Mouse (Mus musculus): ENCODE results near the gene Umps. TPM values are rescaled to one million over a fixed set of nuclear protein-coding genes. Genes with fewer than 3 reads are reported as not detected.

Gene Umps
- polyA plus RNA-seq, 1 experiment from 2014 or later = 49.4 TPM

DNA sequence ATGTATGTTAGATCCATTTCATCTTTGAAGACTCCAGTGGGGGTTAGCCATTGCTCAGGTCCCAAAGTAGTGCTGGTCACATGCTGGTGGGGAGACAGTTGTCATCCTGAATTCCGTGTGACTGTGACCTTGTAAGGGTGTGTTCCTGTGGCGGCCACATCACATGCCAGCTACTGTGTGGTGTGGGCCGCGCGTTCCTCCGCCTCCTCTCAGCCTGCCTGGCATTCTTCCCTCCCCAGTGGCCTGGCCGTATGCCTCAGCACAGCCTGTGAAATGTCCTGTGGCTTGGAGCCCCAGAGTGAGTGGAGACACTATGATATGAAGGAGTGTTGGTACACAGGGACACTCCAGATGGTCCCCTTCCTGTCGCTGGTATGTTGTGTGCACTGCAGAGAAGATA lies 29.3 kb downstream of the Umps start:
- no peak for ATAC-seq
- Histone ChIP-seq H3K4me2 (ENCODE audit: low read depth, low read length) (no peak overlapping the region), H3K36me3 (ENCODE audit: control insufficient read depth, insufficient read depth, low read length) (no peaks in the 10 kb centered on the region), H3K9ac (ENCODE audit: low read depth, low read length) (no peak overlapping the region), H3K27ac (ENCODE audit: low read length) (no peak overlapping the region), H3K4me1 (ENCODE audit: control insufficient read depth, insufficient read depth, low read length) (peaks cover 33% of the 10 kb centered on the region), H3K9me3 (ENCODE audit: control insufficient read depth, low read length) (no peaks in the 10 kb centered on the region), H3K4me3 (ENCODE audit: low read length) (no peak overlapping the region), H3K27me3 (replicated peaks; ENCODE audit: control insufficient read depth, insufficient read depth, low read length) (no peaks in the 10 kb centered on the region)
- 82% methylated on average over 8 of the region's 8 CpGs for WGBS

DNA sequence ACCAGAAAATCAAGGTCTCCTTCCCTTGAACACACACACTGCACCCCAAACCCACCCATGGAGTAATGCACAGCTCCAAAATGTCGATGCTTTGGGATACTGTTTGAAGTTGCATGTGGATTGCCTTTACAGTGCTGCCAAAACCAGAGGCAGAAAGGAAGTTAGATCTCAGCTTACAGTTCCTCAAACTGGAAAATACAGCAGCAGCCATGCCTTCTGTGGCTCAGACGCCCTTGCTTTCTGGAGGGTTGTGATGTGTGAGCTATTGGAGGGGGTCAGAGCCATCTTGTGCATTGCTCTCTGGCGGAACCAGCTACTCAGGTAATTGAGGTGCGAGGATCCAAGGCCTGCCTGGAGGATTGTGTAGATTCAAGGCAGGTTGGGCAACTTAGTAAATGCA lies 30.0 kb downstream of the Umps start:
- Histone ChIP-seq H3K27ac (ENCODE audit: low read length) (no peak overlapping the region), H3K9ac (ENCODE audit: low read depth, low read length) (no peak overlapping the region), H3K4me1 (ENCODE audit: control insufficient read depth, insufficient read depth, low read length) (peaks cover 29% of the 10 kb centered on the region), H3K36me3 (ENCODE audit: control insufficient read depth, insufficient read depth, low read length) (no peaks in the 10 kb centered on the region), H3K4me3 (ENCODE audit: low read length) (no peak overlapping the region), H3K27me3 (replicated peaks; ENCODE audit: control insufficient read depth, insufficient read depth, low read length) (no peaks in the 10 kb centered on the region), H3K4me2 (ENCODE audit: low read depth, low read length) (no peak overlapping the region), H3K9me3 (ENCODE audit: control insufficient read depth, low read length) (no peaks in the 10 kb centered on the region)
- no peak for ATAC-seq
- WGBS = 83% methylated on average over 4 of the region's 4 CpGs

DNA sequence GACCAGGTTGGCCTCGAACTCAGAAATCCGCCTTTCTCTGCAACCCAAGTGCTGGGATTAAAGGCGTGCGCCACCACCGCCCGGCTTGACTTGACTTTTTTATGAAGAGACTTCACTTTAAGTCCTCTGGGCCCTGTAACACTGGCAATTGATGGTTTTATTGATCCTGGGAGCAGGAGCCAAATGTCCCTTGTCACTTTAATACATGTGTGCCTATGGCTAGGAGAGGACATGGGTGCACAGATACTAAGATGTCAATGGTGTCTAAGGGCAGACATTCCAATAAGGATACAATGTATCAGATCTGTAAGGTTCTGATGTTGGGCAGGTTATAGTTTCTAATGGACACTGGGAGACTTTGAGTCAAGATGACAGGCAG lies 31.4 kb downstream of the Umps start:
- Histone ChIP-seq H3K27ac (ENCODE audit: low read length) (no peak overlapping the region), H3K4me1 (ENCODE audit: control insufficient read depth, insufficient read depth, low read length) (peaks cover 19% of the 10 kb centered on the region), H3K36me3 (ENCODE audit: control insufficient read depth, insufficient read depth, low read length) (no peaks in the 10 kb centered on the region), H3K9me3 (ENCODE audit: control insufficient read depth, low read length) (no peaks in the 10 kb centered on the region), H3K9ac (ENCODE audit: low read depth, low read length) (no peak overlapping the region), H3K4me2 (ENCODE audit: low read depth, low read length) (no peak overlapping the region), H3K4me3 (ENCODE audit: low read length) (no peak overlapping the region), H3K27me3 (replicated peaks; ENCODE audit: control insufficient read depth, insufficient read depth, low read length) (no peaks in the 10 kb centered on the region)
- ATAC-seq = no peak
- 95% methylated on average over 6 of the region's 6 CpGs for WGBS

DNA sequence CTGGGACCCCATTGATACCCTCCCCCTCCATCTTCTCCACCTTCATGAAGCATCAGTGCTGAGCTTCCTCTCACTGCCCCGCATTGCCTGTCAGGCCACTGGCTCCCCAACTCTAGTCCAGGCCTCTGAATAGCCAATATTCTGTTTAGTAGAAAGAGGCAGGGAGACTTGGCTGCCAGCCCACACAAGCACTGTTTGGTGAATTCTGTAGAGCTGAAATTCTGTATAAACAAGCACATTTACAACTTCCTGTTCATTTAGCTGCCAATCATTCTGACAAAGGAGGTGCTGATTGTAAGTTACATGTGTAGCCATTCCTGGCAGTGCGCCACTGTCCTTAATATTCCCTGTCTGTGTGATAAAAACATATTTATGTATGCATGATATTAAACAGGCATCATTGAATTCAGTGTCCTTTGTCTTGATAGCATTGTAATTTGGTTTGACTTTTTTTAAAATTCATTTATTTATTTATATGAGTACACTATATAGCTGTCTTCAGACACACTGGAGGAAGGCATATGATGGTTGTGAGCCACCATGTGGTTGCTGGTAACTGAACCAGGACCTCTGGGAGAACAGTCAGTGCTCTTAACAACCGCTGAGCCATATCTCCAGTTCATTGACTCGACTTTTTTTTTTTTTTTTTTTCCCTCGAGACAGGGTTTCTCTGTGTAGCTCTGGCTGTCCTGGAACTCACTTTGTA lies 32.0 kb downstream of the Umps start:
- no peak overlapping the region for H3K4me3 ChIP-seq (ENCODE audit: low read length)
- H3K36me3 ChIP-seq (ENCODE audit: control insufficient read depth, insufficient read depth, low read length) = no peaks in the 10 kb centered on the region
- peak; percentile 57 for ATAC-seq
- peak overlapping the region; percentile 22; the same call in 1 of the 2 replicates for H3K9ac ChIP-seq (ENCODE audit: low read depth, low read length)
- H3K27me3 ChIP-seq (replicated peaks; ENCODE audit: control insufficient read depth, insufficient read depth, low read length) = no peaks in the 10 kb centered on the region
- no peak overlapping the region for H3K4me2 ChIP-seq (ENCODE audit: low read depth, low read length)
- H3K9me3 ChIP-seq (ENCODE audit: control insufficient read depth, low read length) = no peaks in the 10 kb centered on the region
- peak overlapping the region; percentile 61 for H3K27ac ChIP-seq (ENCODE audit: low read length)
- 46% methylated on average over 5 of the region's 5 CpGs for WGBS
- peaks cover 16% of the 10 kb centered on the region for H3K4me1 ChIP-seq (ENCODE audit: control insufficient read depth, insufficient read depth, low read length)

DNA sequence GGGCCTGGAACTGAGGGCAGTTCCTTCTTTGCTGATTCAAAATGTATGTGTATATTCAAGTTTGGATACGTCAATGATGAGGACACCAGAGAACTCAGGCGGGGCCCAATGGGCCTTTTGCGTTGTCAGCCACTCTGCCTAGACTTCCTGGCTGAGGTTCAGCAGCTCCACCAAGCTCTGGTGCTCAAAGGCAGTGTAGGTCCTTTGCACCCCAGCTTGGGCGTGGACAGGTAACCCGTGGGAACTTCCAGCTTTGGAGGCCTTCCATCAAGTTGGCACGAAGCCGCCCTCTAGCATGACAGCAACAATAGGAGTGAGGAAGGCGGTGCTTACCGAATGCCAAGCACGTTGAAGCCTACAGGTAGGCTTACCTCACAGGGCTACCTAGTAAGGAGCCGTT lies 33.4 kb downstream of the Umps start:
- H3K36me3 ChIP-seq (ENCODE audit: control insufficient read depth, insufficient read depth, low read length) = no peaks in the 10 kb centered on the region
- peaks cover 17% of the 10 kb centered on the region for H3K4me1 ChIP-seq (ENCODE audit: control insufficient read depth, insufficient read depth, low read length)
- 87% methylated on average over 11 of the region's 11 CpGs for WGBS
- H3K9ac ChIP-seq (ENCODE audit: low read depth, low read length) = no peak overlapping the region
- no peaks in the 10 kb centered on the region for H3K27me3 ChIP-seq (replicated peaks; ENCODE audit: control insufficient read depth, insufficient read depth, low read length)
- ATAC-seq = no peak
- H3K9me3 ChIP-seq (ENCODE audit: control insufficient read depth, low read length) = no peaks in the 10 kb centered on the region
- H3K4me3 ChIP-seq (ENCODE audit: low read length) = no peak overlapping the region
- no peak overlapping the region for H3K27ac ChIP-seq (ENCODE audit: low read length)
- H3K4me2 ChIP-seq (ENCODE audit: low read depth, low read length) = no peak overlapping the region

DNA sequence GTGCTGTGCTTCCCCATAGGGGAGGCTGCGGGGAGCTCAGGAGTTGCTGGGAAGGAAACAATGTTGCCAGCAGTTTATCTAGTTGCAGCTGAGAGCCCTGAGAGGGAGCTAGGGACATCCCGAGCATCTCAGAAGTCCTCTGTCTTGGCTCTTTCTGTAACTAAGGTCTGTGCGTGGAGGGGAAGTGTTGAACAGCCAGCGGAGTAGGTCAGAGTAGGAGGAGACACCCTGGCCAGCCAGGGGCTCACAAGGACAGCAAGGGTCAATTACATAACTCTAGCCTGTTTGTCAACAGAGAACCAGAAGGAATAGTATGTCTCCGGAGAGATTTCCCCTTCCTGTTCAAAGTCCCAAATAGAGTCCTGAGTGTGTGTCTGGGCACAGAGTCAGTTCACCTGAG lies 34.7 kb downstream of the Umps start:
- WGBS = 53% methylated on average over 5 of the region's 5 CpGs
- Histone ChIP-seq H3K9me3 (ENCODE audit: control insufficient read depth, low read length) (no peaks in the 10 kb centered on the region), H3K4me2 (ENCODE audit: low read depth, low read length) (no peak overlapping the region), H3K4me3 (ENCODE audit: low read length) (no peak overlapping the region), H3K36me3 (ENCODE audit: control insufficient read depth, insufficient read depth, low read length) (no peaks in the 10 kb centered on the region), H3K9ac (ENCODE audit: low read depth, low read length) (no peak overlapping the region), H3K4me1 (ENCODE audit: control insufficient read depth, insufficient read depth, low read length) (peaks cover 17% of the 10 kb centered on the region), H3K27me3 (replicated peaks; ENCODE audit: control insufficient read depth, insufficient read depth, low read length) (no peaks in the 10 kb centered on the region), H3K27ac (ENCODE audit: low read length) (no peak overlapping the region)
- ATAC-seq = no peak

DNA sequence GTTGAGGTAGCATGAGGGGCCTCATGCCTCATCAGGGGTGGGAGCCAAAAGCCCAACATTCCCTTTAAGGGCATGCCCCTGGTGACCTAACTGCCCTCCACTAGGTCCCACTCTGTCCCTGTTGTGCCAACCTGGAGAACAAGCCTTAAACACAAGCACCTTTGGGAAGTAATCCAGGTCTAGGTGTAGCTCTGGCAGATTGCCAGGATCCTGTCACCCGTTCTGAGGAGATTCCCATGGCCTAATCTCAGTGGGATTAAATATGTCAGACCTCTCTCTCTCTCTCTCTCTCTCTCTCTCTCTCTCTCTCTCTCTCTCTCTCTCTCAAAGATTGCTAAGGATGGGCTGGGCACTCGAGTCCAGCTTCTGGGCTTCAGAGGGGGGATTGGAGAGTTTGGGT lies 35.2 kb downstream of the Umps start:
- 50% methylated on average over 2 of the region's 2 CpGs for WGBS
- no peak for ATAC-seq

DNA sequence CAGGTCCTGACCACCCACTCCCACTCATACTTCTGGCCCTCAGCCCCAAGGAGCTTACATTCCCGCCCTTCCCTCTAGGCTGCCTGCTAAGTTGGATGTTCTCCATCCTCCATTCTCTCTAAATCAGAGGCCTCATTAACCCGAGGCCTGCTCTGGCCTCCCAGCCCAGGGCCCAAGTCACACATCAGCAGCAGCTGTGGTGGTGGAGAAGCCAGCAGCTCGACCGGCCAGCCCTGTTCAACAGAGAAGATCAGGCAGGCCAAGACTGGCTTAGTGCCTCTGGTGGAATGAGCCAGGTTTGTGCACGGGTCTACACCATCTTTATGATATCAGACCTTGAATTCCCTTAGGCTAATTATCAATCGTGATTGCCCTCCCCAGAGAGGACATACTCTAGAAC lies 36.1 kb downstream of the Umps start:
- H3K9ac ChIP-seq (ENCODE audit: low read depth, low read length) = no peak overlapping the region
- no peaks in the 10 kb centered on the region for H3K9me3 ChIP-seq (ENCODE audit: control insufficient read depth, low read length)
- H3K4me2 ChIP-seq (ENCODE audit: low read depth, low read length) = no peak overlapping the region
- H3K4me3 ChIP-seq (ENCODE audit: low read length) = no peak overlapping the region
- H3K27me3 ChIP-seq (replicated peaks; ENCODE audit: control insufficient read depth, insufficient read depth, low read length) = no peaks in the 10 kb centered on the region
- 79% methylated on average over 6 of the region's 6 CpGs for WGBS
- no peak for ATAC-seq
- H3K27ac ChIP-seq (ENCODE audit: low read length) = no peak overlapping the region
- H3K36me3 ChIP-seq (ENCODE audit: control insufficient read depth, insufficient read depth, low read length) = no peaks in the 10 kb centered on the region
- peaks cover 17% of the 10 kb centered on the region for H3K4me1 ChIP-seq (ENCODE audit: control insufficient read depth, insufficient read depth, low read length)

More for the DNA sequence above, 35.2 kb downstream of the Umps start:
- Histone ChIP-seq H3K4me3 (ENCODE audit: low read length) (no peak overlapping the region), H3K9ac (ENCODE audit: low read depth, low read length) (no peak overlapping the region), H3K4me1 (ENCODE audit: control insufficient read depth, insufficient read depth, low read length) (peaks cover 17% of the 10 kb centered on the region), H3K4me2 (ENCODE audit: low read depth, low read length) (no peak overlapping the region), H3K27me3 (replicated peaks; ENCODE audit: control insufficient read depth, insufficient read depth, low read length) (no peaks in the 10 kb centered on the region), H3K36me3 (ENCODE audit: control insufficient read depth, insufficient read depth, low read length) (no peaks in the 10 kb centered on the region), H3K27ac (ENCODE audit: low read length) (no peak overlapping the region), H3K9me3 (ENCODE audit: control insufficient read depth, low read length) (no peaks in the 10 kb centered on the region)

DNA sequence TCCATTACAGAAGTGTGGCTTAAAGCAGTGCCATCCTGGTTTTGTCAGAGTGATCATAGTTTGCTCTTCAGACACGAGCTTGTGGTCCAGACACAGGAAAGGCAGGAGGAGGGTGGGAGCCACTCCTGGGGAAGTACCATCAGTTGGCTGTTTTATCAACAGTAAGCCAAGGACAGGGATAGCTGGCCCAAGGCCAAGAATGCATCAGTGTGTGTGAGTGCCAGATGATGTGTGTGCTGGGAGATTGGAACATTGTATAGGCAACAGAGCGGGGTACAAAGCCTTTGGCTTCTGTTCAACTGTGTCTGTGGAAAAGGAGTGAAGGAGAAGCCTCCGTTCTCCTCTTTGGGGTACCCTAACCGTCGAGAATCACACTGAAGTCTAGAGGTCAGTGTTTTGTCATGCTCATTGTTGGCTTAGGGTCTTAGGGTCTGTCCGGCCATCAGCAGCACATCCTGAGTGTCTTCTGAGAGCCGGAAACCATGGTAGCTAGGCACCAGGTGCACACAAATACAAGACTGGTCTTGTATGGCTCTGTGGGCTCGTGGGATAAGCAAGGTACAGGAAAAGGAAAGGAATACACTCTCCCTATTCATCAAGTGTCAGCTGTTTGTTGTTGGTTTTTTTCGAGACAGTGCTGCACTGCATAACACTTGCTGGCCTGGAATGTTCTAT lies 37.9 kb downstream of the Umps start:
- H3K4me3 ChIP-seq (ENCODE audit: low read length) = no peak overlapping the region
- 50% methylated on average over 9 of the region's 9 CpGs for WGBS

More for the DNA sequence above, 37.9 kb downstream of the Umps start:
- Histone ChIP-seq H3K9me3 (ENCODE audit: control insufficient read depth, low read length) (no peaks in the 10 kb centered on the region), H3K27ac (ENCODE audit: low read length) (no peak overlapping the region), H3K36me3 (ENCODE audit: control insufficient read depth, insufficient read depth, low read length) (no peaks in the 10 kb centered on the region), H3K4me2 (ENCODE audit: low read depth, low read length) (no peak overlapping the region), H3K4me1 (ENCODE audit: control insufficient read depth, insufficient read depth, low read length) (peaks cover 10% of the 10 kb centered on the region), H3K9ac (ENCODE audit: low read depth, low read length) (no peak overlapping the region), H3K27me3 (replicated peaks; ENCODE audit: control insufficient read depth, insufficient read depth, low read length) (no peaks in the 10 kb centered on the region)
- no peak for ATAC-seq
